Mouse (Mus musculus): Measurements from ENCODE around the gene Hao2. TPM values are rescaled to one million over a fixed set of nuclear protein-coding genes. Genes with fewer than 3 reads are reported as not detected.

The Hao2 gene
- polyA plus RNA-seq, 1 experiment from 2014 or later, result not detected

DNA sequence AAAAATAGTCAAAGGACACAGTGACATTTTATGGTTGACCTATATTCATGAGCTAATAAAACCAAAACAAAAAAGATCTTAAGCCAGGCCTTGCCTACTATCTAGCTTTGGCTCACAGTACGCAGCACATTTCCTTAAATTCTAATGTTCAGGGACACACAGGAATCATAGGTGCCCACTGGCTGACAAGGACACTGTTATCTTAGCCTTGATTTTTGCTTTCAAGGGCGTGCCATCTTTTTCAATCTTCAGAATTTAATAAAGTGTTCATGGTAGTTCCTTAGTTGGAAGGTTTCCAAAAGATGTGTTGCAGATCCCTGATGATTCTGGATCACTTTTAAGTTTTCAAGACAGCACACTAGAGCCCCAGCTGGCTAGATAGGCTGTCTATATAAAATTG lies 12.2 kb downstream of the Hao2 start:
- DNase-seq (no peak), ATAC-seq (ENCODE audit: low FRiP score, low TSS enrichment) (no peak)
- no peak overlapping the region for H3K4me3 ChIP-seq (replicated peaks; ENCODE audit: low read depth, low read length)
- no peak overlapping the region for H3K9ac ChIP-seq (replicated peaks; ENCODE audit: low read length)
- H3K27me3 ChIP-seq (ENCODE audit: control insufficient read depth, insufficient read depth, low read length), result no peaks in the 10 kb centered on the region
- H3K36me3 ChIP-seq (ENCODE audit: control insufficient read depth, insufficient read depth, low read length), result no peaks in the 10 kb centered on the region
- no peak overlapping the region for H3K4me2 ChIP-seq (ENCODE audit: low read length)
- no peak overlapping the region for H3K27ac ChIP-seq (replicated peaks; ENCODE audit: low read depth, low read length)
- no peaks in the 10 kb centered on the region for H3K4me1 ChIP-seq (ENCODE audit: control insufficient read depth, insufficient read depth, low read length)
- no peaks in the 10 kb centered on the region for H3K9me3 ChIP-seq (ENCODE audit: control insufficient read depth, low read length)
- 91% methylated on average over 2 of the region's 2 CpGs for WGBS

DNA sequence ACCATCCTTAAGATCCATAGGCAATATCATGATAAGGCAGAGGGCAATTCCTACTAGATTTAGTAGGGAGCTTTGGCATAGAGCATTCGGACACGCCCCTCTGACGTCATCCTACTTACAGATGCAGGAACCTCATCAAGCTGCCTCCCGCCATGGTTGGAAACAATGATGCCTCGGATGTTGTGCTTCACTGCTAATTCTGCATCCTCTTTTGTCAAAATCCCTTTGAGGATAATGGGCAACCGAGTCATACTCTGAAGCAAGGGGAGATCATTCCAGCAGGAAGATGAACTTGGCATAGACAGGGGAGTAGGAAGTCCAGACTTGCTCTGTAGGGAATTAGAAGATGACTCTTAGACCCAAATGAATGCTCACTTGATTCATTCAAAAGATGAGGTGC lies 12.8 kb downstream of the Hao2 start:
- no peaks in the 10 kb centered on the region for H3K9me3 ChIP-seq (ENCODE audit: control insufficient read depth, low read length)
- DNase-seq (no peak), ATAC-seq (ENCODE audit: low FRiP score, low TSS enrichment) (no peak)
- H3K27me3 ChIP-seq (ENCODE audit: control insufficient read depth, insufficient read depth, low read length), result no peaks in the 10 kb centered on the region
- H3K4me3 ChIP-seq (replicated peaks; ENCODE audit: low read depth, low read length), result no peak overlapping the region
- WGBS, result 65% methylated on average over 6 of the region's 6 CpGs
- no peak overlapping the region for H3K27ac ChIP-seq (replicated peaks; ENCODE audit: low read depth, low read length)
- no peak overlapping the region for H3K9ac ChIP-seq (replicated peaks; ENCODE audit: low read length)
- no peaks in the 10 kb centered on the region for H3K36me3 ChIP-seq (ENCODE audit: control insufficient read depth, insufficient read depth, low read length)
- no peaks in the 10 kb centered on the region for H3K4me1 ChIP-seq (ENCODE audit: control insufficient read depth, insufficient read depth, low read length)
- H3K4me2 ChIP-seq (ENCODE audit: low read length), result no peak overlapping the region

DNA sequence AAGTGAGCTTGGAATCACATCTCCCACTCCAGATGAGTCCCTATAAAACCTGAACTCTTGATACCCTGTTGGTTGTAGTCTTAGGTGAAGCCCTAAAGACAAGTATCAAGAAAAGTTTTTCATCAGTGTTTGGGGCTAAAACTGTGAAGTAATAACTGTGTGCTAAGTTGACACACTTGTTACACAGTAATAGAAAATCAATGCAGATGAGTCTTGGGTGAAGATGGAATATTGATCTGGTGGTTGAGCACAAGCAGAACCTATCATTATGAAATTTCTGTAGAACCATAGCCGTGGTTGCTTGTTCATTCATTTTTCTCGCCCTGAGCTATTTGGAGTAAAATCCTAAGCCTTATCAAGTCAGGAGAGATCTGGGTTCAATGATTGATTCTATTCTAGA lies 24.8 kb downstream of the Hao2 start:
- no peak overlapping the region for H3K4me3 ChIP-seq (replicated peaks; ENCODE audit: low read depth, low read length)
- ATAC-seq (ENCODE audit: low FRiP score, low TSS enrichment), result no peak
- DNase-seq, result no peak

DNA sequence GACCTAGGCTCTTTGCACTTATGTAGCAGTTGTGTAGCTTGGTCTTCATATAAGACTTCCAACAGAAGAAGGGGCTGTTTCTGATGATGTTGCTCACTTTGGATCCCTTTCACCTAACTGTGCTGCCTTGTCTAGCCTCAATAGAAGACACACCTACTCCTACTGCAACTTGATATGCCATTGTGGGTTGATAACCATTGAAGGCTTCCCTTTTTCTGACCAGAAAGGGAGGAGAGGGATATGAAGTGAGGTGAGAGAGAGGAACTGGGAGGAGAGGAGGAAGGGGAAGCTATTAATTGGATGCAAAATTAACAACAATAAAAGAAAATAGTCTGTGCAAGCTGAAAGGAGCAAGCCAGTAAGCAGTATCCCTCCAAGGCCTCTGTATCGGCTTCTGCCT lies 30.2 kb downstream of the Hao2 start:
- Histone ChIP-seq H3K36me3 (ENCODE audit: control insufficient read depth, insufficient read depth, low read length) (no peaks in the 10 kb centered on the region), H3K9me3 (ENCODE audit: control insufficient read depth, low read length) (no peaks in the 10 kb centered on the region), H3K27me3 (ENCODE audit: control insufficient read depth, insufficient read depth, low read length) (no peaks in the 10 kb centered on the region), H3K9ac (replicated peaks; ENCODE audit: low read length) (no peak overlapping the region), H3K4me1 (ENCODE audit: control insufficient read depth, insufficient read depth, low read length) (no peaks in the 10 kb centered on the region), H3K4me3 (replicated peaks; ENCODE audit: low read depth, low read length) (no peak overlapping the region), H3K4me2 (ENCODE audit: low read length) (no peak overlapping the region), H3K27ac (replicated peaks; ENCODE audit: low read depth, low read length) (no peak overlapping the region)
- ATAC-seq (ENCODE audit: low FRiP score, low TSS enrichment) (no peak), DNase-seq (no peak)
- WGBS, result 100% methylated on average over 1 of the region's 1 CpGs

More for the DNA sequence above, 24.8 kb downstream of the Hao2 start:
- no peaks in the 10 kb centered on the region for H3K27me3 ChIP-seq (ENCODE audit: control insufficient read depth, insufficient read depth, low read length)
- H3K27ac ChIP-seq (replicated peaks; ENCODE audit: low read depth, low read length), result no peak overlapping the region
- H3K36me3 ChIP-seq (ENCODE audit: control insufficient read depth, insufficient read depth, low read length), result no peaks in the 10 kb centered on the region
- H3K9me3 ChIP-seq (ENCODE audit: control insufficient read depth, low read length), result no peaks in the 10 kb centered on the region
- 85% methylated on average over 2 of the region's 2 CpGs for WGBS
- no peak overlapping the region for H3K4me2 ChIP-seq (ENCODE audit: low read length)
- no peaks in the 10 kb centered on the region for H3K4me1 ChIP-seq (ENCODE audit: control insufficient read depth, insufficient read depth, low read length)
- H3K9ac ChIP-seq (replicated peaks; ENCODE audit: low read length), result no peak overlapping the region

DNA sequence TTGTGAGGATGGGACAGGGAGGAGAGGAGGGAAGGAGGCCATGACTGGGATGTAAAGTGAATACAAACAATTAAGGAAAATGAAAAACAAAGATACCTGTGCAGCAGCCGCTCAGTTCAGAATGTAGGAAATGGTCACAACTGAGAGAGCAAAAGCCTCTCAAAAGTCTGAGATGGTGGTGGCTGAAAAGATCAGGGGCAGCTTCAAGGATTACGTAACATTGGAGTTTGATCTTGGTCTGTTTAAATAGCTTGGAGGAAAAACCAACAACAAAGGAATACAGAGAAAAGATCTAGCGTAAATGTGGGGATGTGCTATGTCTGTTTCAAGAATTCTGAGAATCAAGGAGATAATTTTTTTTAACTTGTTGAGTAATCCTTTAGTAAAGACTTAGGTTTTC lies 33.5 kb downstream of the Hao2 start, which contains the start of gene Hsd3b1:
TSS of gene Hsd3b1 (minus strand) at position 219 of the 400 bp plus-strand sequence.
- Histone ChIP-seq H3K27me3 (ENCODE audit: control insufficient read depth, insufficient read depth, low read length) (no peaks in the 10 kb centered on the region), H3K27ac (replicated peaks; ENCODE audit: low read depth, low read length) (no peak within 1 kb of the TSS), H3K9me3 (ENCODE audit: control insufficient read depth, low read length) (no peaks in the 10 kb centered on the region), H3K4me1 (ENCODE audit: control insufficient read depth, insufficient read depth, low read length) (no peaks in the 10 kb centered on the region), H3K9ac (replicated peaks; ENCODE audit: low read length) (no peak within 1 kb of the TSS), H3K36me3 (ENCODE audit: control insufficient read depth, insufficient read depth, low read length) (no peaks in the 10 kb centered on the region), H3K4me2 (ENCODE audit: low read length) (no peak within 1 kb of the TSS), H3K4me3 (replicated peaks; ENCODE audit: low read depth, low read length) (no peak within 1 kb of the TSS)
- 91% methylated on average over 3 of the region's 3 CpGs for WGBS
- DNase-seq (no peak), ATAC-seq (ENCODE audit: low FRiP score, low TSS enrichment) (no peak)

DNA sequence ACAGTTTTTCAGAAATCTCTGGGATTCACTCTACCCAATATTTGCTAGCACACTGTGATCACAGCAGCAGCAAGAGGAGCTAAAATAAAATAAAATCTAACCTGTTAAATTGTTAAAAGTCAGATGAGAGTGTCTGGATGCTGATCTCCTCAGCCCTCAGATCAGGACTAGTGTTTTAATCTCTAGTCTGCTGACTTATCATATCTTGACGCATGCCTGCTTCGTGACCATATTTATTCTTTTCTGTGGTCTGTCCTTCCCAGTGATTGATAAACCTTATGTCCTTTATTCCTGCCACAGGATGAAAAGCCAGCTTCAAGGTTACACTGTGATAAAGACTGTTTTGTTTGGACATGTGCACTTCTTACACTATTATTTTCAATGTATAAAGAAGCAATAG lies 35.0 kb downstream of the Hao2 start:
- Histone ChIP-seq H3K4me3 (replicated peaks; ENCODE audit: low read depth, low read length) (no peak overlapping the region), H3K9me3 (ENCODE audit: control insufficient read depth, low read length) (no peaks in the 10 kb centered on the region), H3K27me3 (ENCODE audit: control insufficient read depth, insufficient read depth, low read length) (no peaks in the 10 kb centered on the region), H3K27ac (replicated peaks; ENCODE audit: low read depth, low read length) (no peak overlapping the region), H3K9ac (replicated peaks; ENCODE audit: low read length) (no peak overlapping the region), H3K4me2 (ENCODE audit: low read length) (no peak overlapping the region), H3K4me1 (ENCODE audit: control insufficient read depth, insufficient read depth, low read length) (no peaks in the 10 kb centered on the region), H3K36me3 (ENCODE audit: control insufficient read depth, insufficient read depth, low read length) (no peaks in the 10 kb centered on the region)
- no peak for ATAC-seq (ENCODE audit: low FRiP score, low TSS enrichment)
- WGBS, result 85% methylated on average over 2 of the region's 2 CpGs
- no peak for DNase-seq

DNA sequence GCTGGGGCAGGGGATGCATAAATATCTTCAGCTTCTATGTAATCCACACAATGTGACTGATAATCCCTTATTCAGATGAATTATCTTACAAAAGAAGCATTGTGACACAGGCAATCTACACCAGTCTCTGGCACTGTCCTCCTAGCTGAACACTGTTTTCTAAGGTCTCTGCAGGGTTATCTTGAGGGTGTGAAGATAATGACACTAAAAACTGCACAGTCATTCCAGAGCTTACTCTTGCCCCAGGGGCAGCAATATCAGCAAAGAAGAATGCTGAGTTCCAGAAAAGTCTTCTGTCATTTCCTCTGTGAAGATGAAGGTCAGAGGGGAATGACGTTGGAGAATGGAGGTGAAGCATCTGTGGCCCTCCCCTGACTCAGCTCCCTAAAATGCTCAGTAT lies 36.1 kb downstream of the Hao2 start:
- no peak for DNase-seq
- no peak overlapping the region for H3K27ac ChIP-seq (replicated peaks; ENCODE audit: low read depth, low read length)
- H3K27me3 ChIP-seq (ENCODE audit: control insufficient read depth, insufficient read depth, low read length), result no peaks in the 10 kb centered on the region
- no peaks in the 10 kb centered on the region for H3K4me1 ChIP-seq (ENCODE audit: control insufficient read depth, insufficient read depth, low read length)
- H3K9ac ChIP-seq (replicated peaks; ENCODE audit: low read length), result no peak overlapping the region
- H3K9me3 ChIP-seq (ENCODE audit: control insufficient read depth, low read length), result no peaks in the 10 kb centered on the region
- H3K4me2 ChIP-seq (ENCODE audit: low read length), result no peak overlapping the region
- WGBS, result 79% methylated on average over 1 of the region's 1 CpGs
- no peak for ATAC-seq (ENCODE audit: low FRiP score, low TSS enrichment)
- H3K36me3 ChIP-seq (ENCODE audit: control insufficient read depth, insufficient read depth, low read length), result no peaks in the 10 kb centered on the region
- H3K4me3 ChIP-seq (replicated peaks; ENCODE audit: low read depth, low read length), result no peak overlapping the region

DNA sequence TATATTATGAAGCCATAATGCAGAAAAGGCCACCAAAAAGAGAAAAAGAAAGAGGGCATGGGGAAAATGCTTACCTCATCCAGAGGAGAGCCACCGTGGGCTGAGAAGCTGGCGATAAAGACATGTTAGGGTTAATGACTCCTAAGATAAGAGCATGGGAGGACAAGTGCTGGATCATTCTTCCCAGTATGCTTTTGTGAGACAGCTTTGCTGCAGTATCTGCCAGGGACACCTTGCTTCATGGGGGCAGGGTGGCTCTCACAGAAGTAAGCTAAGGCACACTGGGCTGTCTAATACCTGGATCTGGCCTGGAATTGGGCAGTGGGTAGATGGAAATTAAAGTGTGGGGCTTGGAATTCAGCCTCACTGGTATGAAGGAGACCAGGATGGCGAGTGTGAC lies 37.9 kb downstream of the Hao2 start:
- Histone ChIP-seq H3K4me2 (ENCODE audit: low read length) (no peak overlapping the region), H3K9ac (replicated peaks; ENCODE audit: low read length) (no peak overlapping the region), H3K9me3 (ENCODE audit: control insufficient read depth, low read length) (no peaks in the 10 kb centered on the region), H3K36me3 (ENCODE audit: control insufficient read depth, insufficient read depth, low read length) (no peaks in the 10 kb centered on the region), H3K4me1 (ENCODE audit: control insufficient read depth, insufficient read depth, low read length) (no peaks in the 10 kb centered on the region), H3K4me3 (replicated peaks; ENCODE audit: low read depth, low read length) (no peak overlapping the region), H3K27me3 (ENCODE audit: control insufficient read depth, insufficient read depth, low read length) (no peaks in the 10 kb centered on the region), H3K27ac (replicated peaks; ENCODE audit: low read depth, low read length) (no peak overlapping the region)
- ATAC-seq (ENCODE audit: low FRiP score, low TSS enrichment) (no peak), DNase-seq (no peak)
- 86% methylated on average over 3 of the region's 3 CpGs for WGBS

DNA sequence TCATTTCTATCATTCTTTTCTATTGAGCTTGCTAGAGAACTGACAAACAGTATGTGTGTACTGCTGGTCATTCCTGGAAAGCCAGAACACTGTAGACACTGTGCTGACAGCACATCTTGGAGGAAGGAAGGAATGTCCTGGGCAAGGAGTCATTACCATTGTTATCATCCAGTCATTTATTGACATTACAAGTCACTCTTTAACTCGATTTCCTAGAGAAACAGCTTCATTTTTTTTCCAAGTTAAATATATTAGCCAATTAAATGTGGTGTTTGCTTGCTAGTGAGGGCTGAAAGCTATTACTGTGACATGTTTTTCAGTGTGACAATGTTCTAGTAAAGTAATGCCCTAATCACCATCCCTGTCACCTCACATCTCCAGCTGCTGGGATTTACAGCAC lies 39.4 kb downstream of the Hao2 start:
- H3K27me3 ChIP-seq (ENCODE audit: control insufficient read depth, insufficient read depth, low read length), result no peaks in the 10 kb centered on the region
- H3K9ac ChIP-seq (replicated peaks; ENCODE audit: low read length), result no peak overlapping the region
- no peak overlapping the region for H3K4me3 ChIP-seq (replicated peaks; ENCODE audit: low read depth, low read length)
- DNase-seq (no peak), ATAC-seq (ENCODE audit: low FRiP score, low TSS enrichment) (no peak)
- no peaks in the 10 kb centered on the region for H3K36me3 ChIP-seq (ENCODE audit: control insufficient read depth, insufficient read depth, low read length)
- H3K27ac ChIP-seq (replicated peaks; ENCODE audit: low read depth, low read length), result no peak overlapping the region
- no peak overlapping the region for H3K4me2 ChIP-seq (ENCODE audit: low read length)
- no peaks in the 10 kb centered on the region for H3K9me3 ChIP-seq (ENCODE audit: control insufficient read depth, low read length)
- 54% methylated on average over 1 of the region's 1 CpGs for WGBS
- no peaks in the 10 kb centered on the region for H3K4me1 ChIP-seq (ENCODE audit: control insufficient read depth, insufficient read depth, low read length)
